Mouse (Mus musculus): Measurements from ENCODE around the gene Endog. TPM values are rescaled to one million over a fixed set of nuclear protein-coding genes. Genes with fewer than 3 reads are reported as not detected.

Gene Endog
- polyA plus RNA-seq, 1 experiment, result 19.4 TPM

- Histone ChIP-seq H3K27ac (ENCODE audit: insufficient read depth, low read length) (no peak overlapping the region), H3K36me3 (ENCODE audit: control insufficient read depth, insufficient read depth, low read length) (no peaks in the 10 kb centered on the region), H3K27me3 (ENCODE audit: control insufficient read depth, insufficient read depth, low read length) (no peaks in the 10 kb centered on the region), H3K4me1 (ENCODE audit: control insufficient read depth, insufficient read depth, insufficient read length) (no peaks in the 10 kb centered on the region), H3K4me3 (ENCODE audit: extremely low read depth, insufficient read depth, insufficient read length) (no peak overlapping the region)
- whole genome bisulfite sequencing, result 90% methylated on average over 6 of the region's 6 CpGs
- no peak for DNase-seq (ENCODE audit: low read depth in 1 of 2, low spot score in 2 of 2)
- TF ChIP-seq POLR2A (IDR thresholded peaks at IDR 0.05; ENCODE audit: low read depth, low read length) (no peak), CTCF (IDR thresholded peaks at IDR 0.05; ENCODE audit: extremely low read depth, insufficient read depth, insufficient read length, insufficient replicate concordance) (no peak)
Measured at GRCm38 (mm10) chr2:30211408-30212168, 40.3 kb downstream of the Endog start.

GRCm38 (mm10) chr2:30212169-30212545, 40.9 kb downstream of the Endog start:
- Histone ChIP-seq H3K27ac (ENCODE audit: insufficient read depth, low read length) (no peak overlapping the region), H3K4me1 (ENCODE audit: control insufficient read depth, insufficient read depth, insufficient read length) (no peaks in the 10 kb centered on the region), H3K27me3 (ENCODE audit: control insufficient read depth, insufficient read depth, low read length) (no peaks in the 10 kb centered on the region), H3K4me3 (ENCODE audit: extremely low read depth, insufficient read depth, insufficient read length) (no peak overlapping the region), H3K36me3 (ENCODE audit: control insufficient read depth, insufficient read depth, low read length) (no peaks in the 10 kb centered on the region)
- WGBS, result 80% methylated on average over 4 of the region's 4 CpGs
- no peak for DNase-seq (ENCODE audit: low read depth in 1 of 2, low spot score in 2 of 2)
- TF ChIP-seq CTCF (IDR thresholded peaks at IDR 0.05; ENCODE audit: extremely low read depth, insufficient read depth, insufficient read length, insufficient replicate concordance) (no peak), POLR2A (IDR thresholded peaks at IDR 0.05; ENCODE audit: low read depth, low read length) (no peak)

DNA sequence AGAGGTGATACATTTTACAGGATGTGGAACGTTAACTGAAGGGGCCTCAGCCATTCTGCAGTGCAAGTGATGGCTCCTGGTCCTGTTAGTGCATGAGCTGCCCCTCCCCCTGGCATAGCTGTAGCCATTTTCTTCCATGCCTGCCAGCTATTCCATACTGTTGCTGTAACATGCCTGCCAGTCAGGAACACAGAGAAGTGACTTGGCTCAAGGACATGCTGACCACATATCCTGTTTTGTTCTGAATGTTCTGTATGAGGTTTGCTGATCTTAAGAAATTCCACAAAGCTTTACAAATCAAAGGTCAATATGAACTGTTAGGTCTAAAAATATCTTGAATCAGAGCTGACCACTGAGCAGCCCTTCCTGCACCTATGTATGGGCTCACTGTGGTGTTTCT, 41.7 kb downstream of the Endog start:
- TF ChIP-seq POLR2A (IDR thresholded peaks at IDR 0.05; ENCODE audit: low read depth, low read length) (no peak), CTCF (IDR thresholded peaks at IDR 0.05; ENCODE audit: extremely low read depth, insufficient read depth, insufficient read length, insufficient replicate concordance) (no peak)
- H3K27ac ChIP-seq (ENCODE audit: insufficient read depth, low read length), result peak overlapping the region; percentile 26; the same call in 1 of the 2 replicates
- no peaks in the 10 kb centered on the region for H3K4me1 ChIP-seq (ENCODE audit: control insufficient read depth, insufficient read depth, insufficient read length)
- 56% methylated on average over 1 of the region's 1 CpGs for WGBS
- H3K4me3 ChIP-seq (ENCODE audit: extremely low read depth, insufficient read depth, insufficient read length), result no peak overlapping the region
- no peak for DNase-seq (ENCODE audit: low read depth in 1 of 2, low spot score in 2 of 2)
- no peaks in the 10 kb centered on the region for H3K27me3 ChIP-seq (ENCODE audit: control insufficient read depth, insufficient read depth, low read length)
- no peaks in the 10 kb centered on the region for H3K36me3 ChIP-seq (ENCODE audit: control insufficient read depth, insufficient read depth, low read length)

- H3K36me3 ChIP-seq (ENCODE audit: control insufficient read depth, insufficient read depth, low read length), result no peaks in the 10 kb centered on the region
- H3K4me3 ChIP-seq (ENCODE audit: extremely low read depth, insufficient read depth, insufficient read length), result no peak overlapping the region
- TF ChIP-seq POLR2A (IDR thresholded peaks at IDR 0.05; ENCODE audit: low read depth, low read length), result no peak
- WGBS, result 81% methylated on average over 3 of the region's 3 CpGs
- no peak for DNase-seq (ENCODE audit: low read depth in 1 of 2, low spot score in 2 of 2)
- H3K27ac ChIP-seq (ENCODE audit: insufficient read depth, low read length), result no peak overlapping the region
- no peaks in the 10 kb centered on the region for H3K4me1 ChIP-seq (ENCODE audit: control insufficient read depth, insufficient read depth, insufficient read length)
- H3K27me3 ChIP-seq (ENCODE audit: control insufficient read depth, insufficient read depth, low read length), result no peaks in the 10 kb centered on the region
Measured at GRCm38 (mm10) chr2:30214745-30215144, 43.5 kb downstream of the Endog start.

- H3K4me1 ChIP-seq (ENCODE audit: control insufficient read depth, insufficient read depth, insufficient read length), result no peaks in the 10 kb centered on the region
- no peak for TF ChIP-seq CTCF (IDR thresholded peaks at IDR 0.05; ENCODE audit: extremely low read depth, insufficient read depth, insufficient read length, insufficient replicate concordance)
- TF ChIP-seq POLR2A (IDR thresholded peaks at IDR 0.05; ENCODE audit: low read depth, low read length), result no peak
- DNase-seq (ENCODE audit: low read depth in 1 of 2, low spot score in 2 of 2), result no peak
- 87% methylated on average over 6 of the region's 6 CpGs for WGBS
- H3K36me3 ChIP-seq (ENCODE audit: control insufficient read depth, insufficient read depth, low read length), result no peaks in the 10 kb centered on the region
- no peak overlapping the region for H3K27ac ChIP-seq (ENCODE audit: insufficient read depth, low read length)
- H3K4me3 ChIP-seq (ENCODE audit: extremely low read depth, insufficient read depth, insufficient read length), result no peak overlapping the region
- H3K27me3 ChIP-seq (ENCODE audit: control insufficient read depth, insufficient read depth, low read length), result no peaks in the 10 kb centered on the region
Measured at GRCm38 (mm10) chr2:30215493-30215892, 44.2 kb downstream of the Endog start.

DNA sequence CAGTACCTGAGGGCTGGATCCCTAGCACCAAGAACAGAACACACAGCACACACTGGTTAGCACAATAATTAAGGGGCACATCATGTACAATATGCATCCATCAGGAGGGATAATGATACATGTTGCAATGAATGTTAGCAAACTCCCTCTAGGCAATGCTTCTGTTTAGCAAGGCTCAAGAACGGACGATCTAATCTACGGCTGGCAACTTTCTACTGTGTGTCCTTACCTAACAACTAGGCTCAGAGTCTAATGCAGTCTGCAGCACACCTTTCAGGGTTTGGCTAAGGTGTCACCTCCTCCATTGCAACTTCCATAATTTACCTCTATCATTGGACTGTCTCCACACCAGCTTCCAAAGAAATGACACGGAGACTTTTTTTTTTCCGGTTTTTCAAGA, 45.0 kb downstream of the Endog start:
- Histone ChIP-seq H3K4me3 (ENCODE audit: extremely low read depth, insufficient read depth, insufficient read length) (no peak overlapping the region), H3K36me3 (ENCODE audit: control insufficient read depth, insufficient read depth, low read length) (no peaks in the 10 kb centered on the region), H3K27ac (ENCODE audit: insufficient read depth, low read length) (no peak overlapping the region), H3K4me1 (ENCODE audit: control insufficient read depth, insufficient read depth, insufficient read length) (no peaks in the 10 kb centered on the region), H3K27me3 (ENCODE audit: control insufficient read depth, insufficient read depth, low read length) (no peaks in the 10 kb centered on the region)
- TF ChIP-seq POLR2A (IDR thresholded peaks at IDR 0.05; ENCODE audit: low read depth, low read length), result no peak
- no peak for DNase-seq (ENCODE audit: low read depth in 1 of 2, low spot score in 2 of 2)
- 95% methylated on average over 5 of the region's 5 CpGs for WGBS

Other genes with a start within 250 kb of the Endog start
- gene Gle1, start 236.1 kb upstream of the Endog start, polyA plus RNA-seq (2012; rRNA removed), result 14.5 and 16.4 TPM in 2 replicates
- 98.5 and 101 TPM in 2 replicates for gene Sptan1, start 205.9 kb upstream of the Endog start, polyA plus RNA-seq (2012; rRNA removed)
- gene Wdr34, start 122.6 kb upstream of the Endog start, polyA plus RNA-seq (2012; rRNA removed), result 7.6 and 12.3 TPM in 2 replicates
- gene Set, start 114.1 kb upstream of the Endog start, polyA plus RNA-seq (2012; rRNA removed), result 42.2 and 55.0 TPM in 2 replicates
- 4.6 and 4.9 TPM in 2 replicates for gene Pkn3, start 93.8 kb upstream of the Endog start, polyA plus RNA-seq (2012; rRNA removed)
- 56.2 and 92.3 TPM in 2 replicates for gene Zdhhc12, start 77.8 kb upstream of the Endog start, polyA plus RNA-seq (2012; rRNA removed)
- 59.0 and 78.3 TPM in 2 replicates for gene Zer1, start 46.9 kb upstream of the Endog start, polyA plus RNA-seq (2012; rRNA removed)
- 48.5 and 50.9 TPM in 2 replicates for gene Tbc1d13, start 37.7 kb upstream of the Endog start, polyA plus RNA-seq (2012; rRNA removed)
- gene Spout1, start 7.0 kb downstream of the Endog start, polyA plus RNA-seq (2012; rRNA removed), result 19.1 and 23.3 TPM in 2 replicates
- gene Kyat1, start 34.4 kb downstream of the Endog start, polyA plus RNA-seq (2012; rRNA removed), result 9.7 and 11.5 TPM in 2 replicates
- gene Lrrc8a, start 66.2 kb downstream of the Endog start, polyA plus RNA-seq (2012; rRNA removed), result 22.1 and 25.6 TPM in 2 replicates
- 6.0 and 9.6 TPM in 2 replicates for gene Gm28035, start 69.1 kb downstream of the Endog start, polyA plus RNA-seq (2012; rRNA removed)
- 18.1 and 24.1 TPM in 2 replicates for gene Phyhd1, start 94.7 kb downstream of the Endog start, polyA plus RNA-seq (2012; rRNA removed)
- gene Gm28038, start 109.5 kb downstream of the Endog start, polyA plus RNA-seq (2012; rRNA removed), result not detected in 2 replicates
- gene Dolk, start 114.8 kb downstream of the Endog start, polyA plus RNA-seq (2012; rRNA removed), result 11.0 and 11.6 TPM in 2 replicates
- gene Nup188, start 114.9 kb downstream of the Endog start, polyA plus RNA-seq (2012; rRNA removed), result 32.4 and 45.2 TPM in 2 replicates
- gene Sh3glb2, start 187.8 kb downstream of the Endog start, polyA plus RNA-seq (2012; rRNA removed), result 92.3 and 114 TPM in 2 replicates
- 11.1 and 11.7 TPM in 2 replicates for gene Miga2, start 192.7 kb downstream of the Endog start, polyA plus RNA-seq (2012; rRNA removed)
- 31.9 and 48.2 TPM in 2 replicates for gene Dolpp1, start 220.8 kb downstream of the Endog start, polyA plus RNA-seq (2012; rRNA removed)
- gene Crat, start 244.3 kb downstream of the Endog start, polyA plus RNA-seq (2012; rRNA removed), result 53.9 and 55.2 TPM in 2 replicates
- 136 and 152 TPM in 2 replicates for gene Ptpa, start 244.5 kb downstream of the Endog start, polyA plus RNA-seq (2012; rRNA removed)

All from spleen, adult 2 months (tissue).